In genomic region chr15:41989065-41989464, GRCm38 (mm10) we compare ENCODE assay signal across 19 mouse cellular contexts.
"Had no signal": no experiment of that assay in that cellular context is flagged by ENCODE, and none has a peak within 500 bp of the region (broad histone marks: within the 10 kb centered on the region; RNA-seq: fewer than 3 reads in every experiment).

No protein-coding gene starts in this region.

- H3K9me3 ChIP-seq: midbrain, embryonic 12.5 days; neural tube, embryonic 12.5 days; neural tube, embryonic 15.5 days had no signal

- H3K27ac ChIP-seq: liver, embryonic 14.5 days; midbrain, embryonic 12.5 days; neural tube, embryonic 12.5 days; neural tube, embryonic 15.5 days had no signal

- DNase-seq: lung, adult 18-20 months; lung, embryonic 14.5 days; lung, postnatal 10 days; lung, postnatal 4 days; midbrain, embryonic 14.5 days; retina, postnatal 1 day; right cerebral cortex, adult 18-20 months; right cerebral cortex, postnatal 25 days; right cerebral cortex, postnatal 4 days; spleen, adult 18-20 months; thymus, adult 18-20 months; thymus, postnatal 14 days; thymus, postnatal 36 days had no signal

- H3K4me1 ChIP-seq: midbrain, embryonic 12.5 days; neural tube, embryonic 12.5 days; neural tube, embryonic 15.5 days had no signal

- ATAC-seq: midbrain, embryonic 16.5 days had no signal

- H3K9ac ChIP-seq: liver, embryonic 14.5 days; lung, embryonic 14.5 days; midbrain, embryonic 12.5 days; neural tube, embryonic 12.5 days; neural tube, embryonic 15.5 days had no signal

- H3K27me3 ChIP-seq: midbrain, embryonic 12.5 days; neural tube, embryonic 12.5 days; neural tube, embryonic 15.5 days had no signal

- H3K4me2 ChIP-seq: lung, embryonic 14.5 days; midbrain, embryonic 12.5 days; neural tube, embryonic 12.5 days; neural tube, embryonic 15.5 days had no signal

- H3K4me3 ChIP-seq: midbrain, embryonic 12.5 days; myocyte; neural tube, embryonic 12.5 days; neural tube, embryonic 15.5 days had no signal

- H3K36me3 ChIP-seq: midbrain, embryonic 12.5 days; neural tube, embryonic 12.5 days; neural tube, embryonic 15.5 days had no signal
